7 mouse cellular contexts compared by ENCODE assay signal in genomic region chr8:8733804-8734203, GRCm38 (mm10). TPM values are rescaled to one million over a fixed set of nuclear protein-coding genes. Genes with fewer than 3 reads are reported as not detected.
DNase-seq lines count a peak whose midpoint lies in the region; ATAC-seq and TF ChIP-seq lines count a peak whose summit lies in the region.

No protein-coding gene starts in this region.

- no peak overlapping the region for H3K27ac ChIP-seq in kidney, embryonic 16.5 days (ENCODE audit: low read length)
- H3K27ac ChIP-seq in small intestine, adult 2 months (ENCODE audit: insufficient read depth, low read depth, low read length): no peak overlapping the region

- no peak for ATAC-seq in kidney, embryonic 16.5 days (ENCODE audit: low FRiP score, low TSS enrichment)
- ATAC-seq in granulocyte monocyte progenitor cell, adult 5-6 weeks (replicated peaks; ENCODE audit: poor library complexity, severe bottlenecking): peak; percentile 87
- ATAC-seq in activated CD4-positive, CD25-positive, alpha-beta regulatory T cell, adult 4 months: no peak

- peak; percentile 80 for TF ChIP-seq CTCF in E14TG2a.4 (conservative IDR thresholded peaks at IDR 0.05; ENCODE audit: low read length)
- peak; percentile 70; the same call in 1 of the 2 replicates for TF ChIP-seq CTCF in small intestine, adult 2 months (IDR thresholded peaks at IDR 0.05; ENCODE audit: extremely low read depth, insufficient read length, insufficient replicate concordance, low read depth, low read length)

- H3K36me3 ChIP-seq in kidney, embryonic 16.5 days (ENCODE audit: insufficient read depth, low read length): no peaks in the 10 kb centered on the region
- H3K36me3 ChIP-seq in E14TG2a.4 (ENCODE audit: insufficient read depth, low read length): no peaks in the 10 kb centered on the region
- H3K36me3 ChIP-seq in small intestine, adult 2 months (ENCODE audit: control insufficient read depth, insufficient read depth, low read length): no peaks in the 10 kb centered on the region

- no peaks in the 10 kb centered on the region for H3K4me1 ChIP-seq in kidney, embryonic 16.5 days (ENCODE audit: insufficient read depth, low read length)
- no peaks in the 10 kb centered on the region for H3K4me1 ChIP-seq in E14TG2a.4 (replicated peaks; ENCODE audit: low read depth, low read length)
- no peaks in the 10 kb centered on the region for H3K4me1 ChIP-seq in small intestine, adult 2 months (ENCODE audit: control insufficient read depth, insufficient read depth, insufficient read length, low read length)

- no peak overlapping the region for H3K9ac ChIP-seq in kidney, embryonic 16.5 days (replicated peaks; ENCODE audit: low read length)

- 35% methylated on average over 4 of the region's 4 CpGs for WGBS in kidney, embryonic 16.5 days
- WGBS in small intestine, adult 2 months: 15% methylated on average over 4 of the region's 4 CpGs

- no peak overlapping the region for H3K4me2 ChIP-seq in kidney, embryonic 16.5 days (replicated peaks; ENCODE audit: low read depth, low read length)

- TF ChIP-seq POLR2A in small intestine, adult 2 months (IDR thresholded peaks at IDR 0.05; ENCODE audit: low read depth, low read length): no peak

- H3K27me3 ChIP-seq in kidney, embryonic 16.5 days (ENCODE audit: insufficient read depth, low read length): no peaks in the 10 kb centered on the region
- H3K27me3 ChIP-seq in E14TG2a.4 (ENCODE audit: insufficient read depth, low read length): no peaks in the 10 kb centered on the region; the same call in 1 of the 2 replicates
- no peaks in the 10 kb centered on the region for H3K27me3 ChIP-seq in small intestine, adult 2 months (ENCODE audit: control insufficient read depth, insufficient read depth, low read length)

- no peak overlapping the region for H3K4me3 ChIP-seq in kidney, embryonic 16.5 days (ENCODE audit: low read length)
- no peak overlapping the region for H3K4me3 ChIP-seq in E14TG2a.4 (replicated peaks; ENCODE audit: low read length)
- no peak overlapping the region for H3K4me3 ChIP-seq in small intestine, adult 2 months (ENCODE audit: low read depth, low read length)

- H3K9me3 ChIP-seq in kidney, embryonic 16.5 days (ENCODE audit: low read length): no peaks in the 10 kb centered on the region
- H3K9me3 ChIP-seq in E14TG2a.4 (ENCODE audit: low read length): no peaks in the 10 kb centered on the region

- DNase-seq in kidney, adult 8-10 months: peak; percentile 5 to 30
- peak; percentile 32 for DNase-seq in adrenal gland, postnatal 10 days

RNA-seq across cellular contexts. Expression of gene Arglu1, which starts 43.5 kb away (rescaled TPM):
- polyA plus RNA-seq in kidney, embryonic 16.5 days (2015; fragmentation: Nextera tagmentation; extraction: Ambion mirVana): 105 and 119 TPM in 2 replicates
- total RNA-seq in adrenal gland, postnatal 10 days (2021): 10 to 100 TPM; 52.6 to 81.2 TPM
- 91.7 and 107 TPM in 2 replicates for total RNA-seq in granulocyte monocyte progenitor cell, adult 5-6 weeks (2014; fragmentation: Nextera tagmentation)
- 126 and 127 TPM in 2 replicates for total RNA-seq in granulocyte monocyte progenitor cell, adult 5-6 weeks (2017)
- 6.8 and 12.7 TPM in 2 replicates for polyA plus RNA-seq in small intestine, adult 2 months (2012; rRNA removed)
- polyA plus RNA-seq in activated CD4-positive, CD25-positive, alpha-beta regulatory T cell, adult 4 months (2017; shearing (Covaris generic)): 100 to 1,000 TPM; 117 to 186 TPM
